Mouse (Mus musculus) embryonic facial prominence, embryonic 11.5 days (tissue): ENCODE results near the gene Rsrc1. TPM values are rescaled to one million over a fixed set of nuclear protein-coding genes. Genes with fewer than 3 reads are reported as not detected.

ENCODE experiments used
- ATAC-seq: fragments of 200-750 bp; cut with Nextera tagmentation; replicated peaks from 2 replicates; pipeline ENCODE4 v1.8.0; 2017; ENCODE audit warnings: low read depth; ENCODE audit not compliant: insufficient number of reproducible peaks, low FRiP score, low TSS enrichment
- DNase-seq: peaks from one replicate; pipeline ENCODE4 v3.0.0-alpha.2; 2015; ENCODE audit warnings: low spot score
- H3K27ac ChIP-seq: fragments of 300-500 bp; sonication (generic); replicated peaks from 2 replicates; pipeline ENCODE4 v1.5.1; 2014; ENCODE audit warnings: mild to moderate bottlenecking, low read depth, low read length, control low read depth
- H3K27me3 ChIP-seq: fragments of 300-500 bp; sonication (generic); 2 replicates; pipeline ENCODE4 v1.6.1; 2014; ENCODE audit warnings: mild to moderate bottlenecking, low read length, moderate library complexity, mixed read lengths; ENCODE audit not compliant: control insufficient read depth, insufficient read depth
- H3K36me3 ChIP-seq: fragments of 300-500 bp; sonication (generic); replicated peaks from 2 replicates; pipeline ENCODE4 v1.6.1; 2014; ENCODE audit warnings: low read depth, mild to moderate bottlenecking, low read length, moderate library complexity, mixed read lengths; ENCODE audit not compliant: control insufficient read depth, insufficient read depth
- H3K4me1 ChIP-seq: fragments of 300-500 bp; sonication (generic); 2 replicates; pipeline ENCODE4 v1.6.1; 2014; ENCODE audit warnings: low read length, mixed read lengths; ENCODE audit not compliant: control insufficient read depth, insufficient read depth
- H3K4me2 ChIP-seq: fragments of 300-500 bp; sonication (generic); 2 replicates; pipeline ENCODE4 v1.6.1; 2014; ENCODE audit warnings: low read depth, mild to moderate bottlenecking, control low read depth, low read length, moderate library complexity
- H3K4me3 ChIP-seq: fragments of 300-500 bp; sonication (generic); 2 replicates; pipeline ENCODE4 v1.5.1; 2014; ENCODE audit warnings: low read depth, low read length, control low read depth
- H3K9ac ChIP-seq: fragments of 300-500 bp; sonication (generic); replicated peaks from 2 replicates; pipeline ENCODE4 v1.6.1; 2014; ENCODE audit warnings: mild to moderate bottlenecking, control low read depth, low read length
- H3K9me3 ChIP-seq: fragments of 300-500 bp; sonication (generic); replicated peaks from 2 replicates; pipeline ENCODE4 v1.6.1; 2016; ENCODE audit warnings: mild to moderate bottlenecking, low read length, inconsistent platforms, mixed read lengths; ENCODE audit not compliant: control insufficient read depth
- WGBS: fragments of 180-500 bp; shearing (Covaris S2); extraction: QIAGEN DNeasy Blood & Tissue Kit; methylation state at CpG from one replicate; pipeline ENCODE4 v1.1.7; 2014; 5-methylcytosine and 5-hydroxymethylcytosine counted together
- polyA plus RNA-seq: library from polyadenylated mRNA; unstranded; fragments of >200 nt; fragmentation: Nextera tagmentation; extraction: Ambion mirVana; gene quantifications from 2 replicates; pipeline ENCODE4 v1.2.1, GENCODE M21; 2014

Gene Rsrc1
- polyA plus RNA-seq, 1 experiment from 2014 or later, result 54.8 TPM

- H3K4me2 ChIP-seq, result no peak overlapping the region
- no peak overlapping the region for H3K4me3 ChIP-seq
- no peaks in the 10 kb centered on the region for H3K4me1 ChIP-seq
- H3K9ac ChIP-seq, result no peak overlapping the region
- H3K27ac ChIP-seq, result no peak overlapping the region
- DNase-seq (no peak), ATAC-seq (no peak)
- H3K9me3 ChIP-seq, result no peaks in the 10 kb centered on the region
- no peaks in the 10 kb centered on the region for H3K36me3 ChIP-seq
- WGBS, result 72% methylated on average over 2 of the region's 2 CpGs
- no peaks in the 10 kb centered on the region for H3K27me3 ChIP-seq
Measured at GRCm38 (mm10) chr3:67346674-67347073, 365.5 kb downstream of the Rsrc1 start.

DNA sequence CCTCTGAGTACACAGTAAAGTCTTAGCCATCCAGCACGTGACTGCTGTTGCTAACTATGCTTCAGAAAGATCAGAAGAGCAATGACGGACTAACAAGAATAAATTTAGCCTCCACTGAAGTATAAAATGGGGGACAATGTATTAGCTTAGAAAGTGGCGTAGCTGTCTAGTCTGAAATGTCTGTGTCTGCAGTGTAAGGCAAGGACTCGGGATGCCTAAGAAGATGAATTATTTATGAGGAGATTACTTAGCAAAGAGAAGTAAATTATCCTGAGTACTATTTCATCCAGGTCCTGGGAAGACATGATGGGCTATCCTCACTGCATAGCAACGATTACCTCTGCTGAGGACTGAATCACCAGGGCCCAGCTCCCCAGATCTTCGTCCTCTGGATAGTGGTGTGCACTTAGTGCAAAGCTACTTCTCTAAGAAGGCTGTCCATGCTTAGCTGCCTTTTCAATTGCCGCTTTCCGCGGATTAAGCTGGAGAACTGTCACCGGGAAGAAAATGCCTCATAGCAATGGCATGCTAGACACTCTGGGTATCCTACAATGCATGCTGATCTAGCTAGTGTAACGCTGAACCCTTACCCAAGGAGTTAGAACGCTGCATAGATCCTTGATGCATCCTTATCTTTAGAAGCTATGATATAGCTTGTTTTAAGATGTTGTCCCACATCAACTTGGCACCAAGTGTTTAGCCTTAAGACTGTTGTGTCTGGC is 370.4 kb downstream of the Rsrc1 start:
- 82% methylated on average over 12 of the region's 12 CpGs for WGBS
- Histone ChIP-seq H3K27ac (no peak overlapping the region), H3K36me3 (no peaks in the 10 kb centered on the region), H3K4me2 (no peak overlapping the region), H3K4me1 (no peaks in the 10 kb centered on the region), H3K27me3 (no peaks in the 10 kb centered on the region), H3K4me3 (no peak overlapping the region), H3K9me3 (no peaks in the 10 kb centered on the region), H3K9ac (no peak overlapping the region)
- ATAC-seq, result no peak
- no peak for DNase-seq

- ATAC-seq (0 out of 2 replicates have a peak, but pooled peaks have one; percentile 29), DNase-seq (peak; percentile 70)
- H3K27ac ChIP-seq, result no peak overlapping the region
- H3K4me3 ChIP-seq, result no peak overlapping the region
- H3K4me1 ChIP-seq, result no peaks in the 10 kb centered on the region
- no peaks in the 10 kb centered on the region for H3K27me3 ChIP-seq
- H3K4me2 ChIP-seq, result no peak overlapping the region
- H3K9me3 ChIP-seq, result no peaks in the 10 kb centered on the region
- 42% methylated on average over 5 of the region's 5 CpGs for WGBS
- no peak overlapping the region for H3K9ac ChIP-seq
- no peaks in the 10 kb centered on the region for H3K36me3 ChIP-seq
Measured at GRCm38 (mm10) chr3:67352128-67352762, 371.1 kb downstream of the Rsrc1 start.

DNA sequence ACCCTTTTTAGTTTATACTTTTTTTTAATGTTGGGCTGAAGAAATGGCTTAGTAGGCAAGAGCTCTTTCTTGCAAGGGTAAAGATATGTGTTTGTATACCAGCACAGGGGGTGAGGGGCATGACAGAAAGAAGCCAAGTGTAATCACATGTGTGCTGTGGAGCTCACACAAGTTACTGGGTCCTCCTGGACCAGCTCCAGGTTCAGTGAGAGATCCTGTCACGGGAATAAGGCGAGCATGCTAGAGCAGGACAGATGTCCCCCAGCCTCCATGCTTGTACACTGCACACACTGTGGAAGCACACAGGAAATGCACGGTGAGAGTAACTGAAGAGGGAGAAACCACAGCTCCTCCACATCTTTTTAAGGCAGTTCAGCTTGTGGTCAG is 371.6 kb downstream of the Rsrc1 start:
- Histone ChIP-seq H3K27ac (no peak overlapping the region), H3K4me3 (no peak overlapping the region), H3K9ac (no peak overlapping the region), H3K4me2 (no peak overlapping the region), H3K36me3 (no peaks in the 10 kb centered on the region), H3K9me3 (no peaks in the 10 kb centered on the region), H3K27me3 (no peaks in the 10 kb centered on the region), H3K4me1 (no peaks in the 10 kb centered on the region)
- 85% methylated on average over 3 of the region's 3 CpGs for WGBS
- DNase-seq (no peak), ATAC-seq (peak; percentile 62; the same call in 1 of the 2 replicates)

DNA sequence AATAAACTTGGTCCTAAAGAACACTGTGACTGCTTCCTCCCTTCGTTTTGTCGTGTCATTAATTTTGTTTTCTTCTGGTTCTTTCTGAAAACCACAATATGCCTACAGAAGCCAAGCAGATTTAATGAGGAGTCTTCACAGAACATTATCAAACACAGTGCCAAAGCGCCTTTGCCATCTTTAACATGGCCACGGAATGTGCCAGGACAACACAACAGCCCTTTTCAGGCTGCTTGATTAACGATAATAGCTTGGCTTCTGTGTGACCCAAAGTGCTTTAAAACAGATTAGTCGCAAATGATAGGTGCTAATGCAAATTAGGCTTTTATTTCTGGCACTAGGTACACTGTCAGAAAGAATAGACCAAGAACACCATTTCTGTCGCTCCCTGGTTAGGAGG is 377.2 kb downstream of the Rsrc1 start:
- Histone ChIP-seq H3K4me2 (no peak overlapping the region), H3K4me1 (no peaks in the 10 kb centered on the region), H3K27me3 (no peaks in the 10 kb centered on the region), H3K36me3 (no peaks in the 10 kb centered on the region), H3K4me3 (no peak overlapping the region), H3K27ac (no peak overlapping the region), H3K9ac (no peak overlapping the region), H3K9me3 (no peaks in the 10 kb centered on the region)
- ATAC-seq (no peak), DNase-seq (no peak)
- 84% methylated on average over 7 of the region's 7 CpGs for WGBS

DNA sequence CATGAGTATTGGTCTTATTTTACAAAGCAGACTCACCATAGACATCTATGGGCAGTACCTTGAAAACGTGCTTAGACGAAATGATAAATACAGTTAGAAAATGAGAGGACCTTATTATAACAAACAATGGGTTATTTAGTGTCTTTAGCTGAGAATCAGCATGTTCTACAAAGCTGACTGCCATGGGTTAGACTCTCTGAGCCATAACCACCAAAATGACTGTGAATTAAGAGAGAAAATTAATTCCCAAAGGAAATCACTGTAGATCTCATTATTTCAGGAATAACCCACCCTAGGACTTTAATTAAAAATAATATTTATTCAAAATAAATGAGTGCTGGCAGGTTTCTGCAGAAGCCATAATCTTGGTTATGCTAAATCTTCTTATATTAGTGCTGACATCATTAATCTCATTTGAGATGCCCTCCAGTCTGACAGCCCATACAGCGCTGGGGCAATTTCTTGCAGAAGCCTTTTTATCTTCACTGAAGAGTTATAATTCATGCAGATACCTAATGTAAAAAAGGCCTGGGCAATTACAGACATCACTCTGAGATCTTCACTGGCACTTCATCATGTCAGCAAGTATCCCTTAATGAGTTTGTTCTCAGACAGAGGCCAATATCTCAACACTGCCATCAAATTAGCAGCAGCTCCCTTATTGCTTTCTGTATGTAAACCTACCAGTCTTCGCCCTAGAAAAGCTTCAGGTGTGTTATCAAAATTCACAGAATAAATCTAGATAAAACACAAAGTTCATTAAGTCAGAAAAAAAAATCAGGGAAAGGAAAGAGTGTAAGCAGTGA is 385.1 kb downstream of the Rsrc1 start:
- Histone ChIP-seq H3K27ac (no peak overlapping the region), H3K4me1 (no peaks in the 10 kb centered on the region), H3K4me3 (no peak overlapping the region), H3K36me3 (no peaks in the 10 kb centered on the region), H3K9ac (no peak overlapping the region), H3K27me3 (no peaks in the 10 kb centered on the region), H3K9me3 (no peaks in the 10 kb centered on the region), H3K4me2 (no peak overlapping the region)
- WGBS, result 78% methylated on average over 4 of the region's 4 CpGs
- DNase-seq (no peak), ATAC-seq (no peak)

DNA sequence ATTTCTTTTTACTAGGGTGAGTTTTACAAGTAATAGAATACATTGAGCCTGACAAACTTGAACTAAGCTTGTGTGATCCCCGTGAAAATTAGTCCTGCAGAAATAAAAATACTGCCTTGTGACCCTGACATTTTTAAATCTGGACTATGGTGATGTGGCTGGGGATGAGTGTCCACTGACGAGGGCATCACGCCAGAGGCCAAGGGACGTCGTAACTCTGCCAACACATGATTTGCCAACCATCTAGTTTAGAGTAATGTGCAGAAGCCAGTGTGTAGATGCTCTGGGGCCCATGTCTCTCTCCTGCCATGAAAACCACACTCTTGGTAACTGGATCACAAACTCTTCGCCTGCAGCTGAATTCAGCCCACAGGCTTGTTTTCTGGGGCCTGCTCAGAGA is 386.3 kb downstream of the Rsrc1 start:
- no peak for DNase-seq
- no peak overlapping the region for H3K9ac ChIP-seq
- no peaks in the 10 kb centered on the region for H3K4me1 ChIP-seq

More for the DNA sequence above, 386.3 kb downstream of the Rsrc1 start:
- WGBS, result 83% methylated on average over 6 of the region's 6 CpGs
- H3K27ac ChIP-seq, result no peak overlapping the region
- H3K27me3 ChIP-seq, result no peaks in the 10 kb centered on the region
- H3K4me2 ChIP-seq, result no peak overlapping the region
- no peak for ATAC-seq
- H3K36me3 ChIP-seq, result no peaks in the 10 kb centered on the region
- H3K9me3 ChIP-seq, result no peaks in the 10 kb centered on the region
- H3K4me3 ChIP-seq, result no peak overlapping the region
